Mouse (Mus musculus) forebrain, embryonic 12.5 days (tissue): ENCODE measurements at regions not wholly inside any gene's neighbourhood (a gene's known extent, or its start where the extent isn't known, plus 50 kb on each side); places are given as distances from the start of the nearest gene placed in this dataset.

Experiments
- ATAC-seq: fragments of 200-750 bp; cut with Nextera tagmentation; 2 replicates; pipeline ENCODE4 v1.8.0; 2017; ENCODE audit warnings: moderate TSS enrichment; ENCODE audit not compliant: low FRiP score
- H3K27ac ChIP-seq: fragments of 300-500 bp; sonication (generic); 2 replicates; pipeline ENCODE4 v1.5.1; 2016; ENCODE audit warnings: mild to moderate bottlenecking
- H3K27me3 ChIP-seq: fragments of 300-500 bp; sonication (generic); 2 replicates; pipeline ENCODE4 v1.6.1; 2016; ENCODE audit warnings: mild to moderate bottlenecking
- H3K36me3 ChIP-seq: fragments of 300-500 bp; sonication (generic); replicated peaks from 2 replicates; pipeline ENCODE4 v1.6.1; 2016; ENCODE audit warnings: mild to moderate bottlenecking
- H3K4me1 ChIP-seq: fragments of 300-500 bp; sonication (generic); 2 replicates; pipeline ENCODE4 v1.6.1; 2016
- H3K4me2 ChIP-seq: fragments of 300-500 bp; sonication (generic); 2 replicates; pipeline ENCODE4 v1.6.1; 2016; ENCODE audit warnings: mild to moderate bottlenecking, moderate library complexity
- H3K4me3 ChIP-seq: fragments of 300-500 bp; sonication (generic); replicated peaks from 2 replicates; pipeline ENCODE4 v1.5.1; 2016; ENCODE audit warnings: mild to moderate bottlenecking
- H3K9ac ChIP-seq: fragments of 300-500 bp; sonication (generic); 2 replicates; pipeline ENCODE4 v1.6.1; 2016; ENCODE audit warnings: mild to moderate bottlenecking
- H3K9me3 ChIP-seq: fragments of 300-500 bp; sonication (generic); 2 replicates; pipeline ENCODE4 v1.6.1; 2016
- WGBS: fragments of 180-500 bp; shearing (Covaris S2); methylation state at CpG from one replicate; pipeline ENCODE4 v1.1.7; 2016; 5-methylcytosine and 5-hydroxymethylcytosine counted together

- H3K9ac ChIP-seq: no peak overlapping the region
- no peaks in the 10 kb centered on the region for H3K27me3 ChIP-seq
- WGBS: 91% methylated on average over 2 of the region's 2 CpGs
- no peaks in the 10 kb centered on the region for H3K36me3 ChIP-seq
- no peak for ATAC-seq
- no peak overlapping the region for H3K4me3 ChIP-seq
- H3K4me2 ChIP-seq: no peak overlapping the region
- H3K9me3 ChIP-seq: no peaks in the 10 kb centered on the region
- H3K4me1 ChIP-seq: no peaks in the 10 kb centered on the region
- no peak overlapping the region for H3K27ac ChIP-seq
Observed at GRCm38 (mm10) chr10:48813796-48814195, 974.8 kb downstream of the Grik2 start.

- H3K36me3 ChIP-seq: no peaks in the 10 kb centered on the region
- H3K9me3 ChIP-seq: no peaks in the 10 kb centered on the region
- H3K27ac ChIP-seq: no peak overlapping the region
- WGBS: 86% methylated on average over 7 of the region's 7 CpGs
- H3K4me1 ChIP-seq: no peaks in the 10 kb centered on the region
- H3K4me2 ChIP-seq: no peak overlapping the region
- 0 out of 2 replicates have a peak, but pooled peaks have one; percentile 14 for ATAC-seq
- no peak overlapping the region for H3K4me3 ChIP-seq
- no peak overlapping the region for H3K9ac ChIP-seq
- no peaks in the 10 kb centered on the region for H3K27me3 ChIP-seq
Observed at GRCm38 (mm10) chr10:48810130-48810529, 978.4 kb downstream of the Grik2 start.

- H3K4me1 ChIP-seq: no peaks in the 10 kb centered on the region
- no peak overlapping the region for H3K4me3 ChIP-seq
- H3K36me3 ChIP-seq: no peaks in the 10 kb centered on the region
- WGBS: 95% methylated on average over 2 of the region's 2 CpGs
- no peak overlapping the region for H3K9ac ChIP-seq
- no peak for ATAC-seq
- no peaks in the 10 kb centered on the region for H3K27me3 ChIP-seq
- H3K9me3 ChIP-seq: no peaks in the 10 kb centered on the region
- no peak overlapping the region for H3K4me2 ChIP-seq
- H3K27ac ChIP-seq: no peak overlapping the region
Observed at GRCm38 (mm10) chr10:48769870-48770491, 1018.6 kb downstream of the Grik2 start.

- H3K9ac ChIP-seq: no peak overlapping the region
- H3K36me3 ChIP-seq: no peaks in the 10 kb centered on the region
- H3K4me2 ChIP-seq: no peak overlapping the region
- no peaks in the 10 kb centered on the region for H3K9me3 ChIP-seq
- no peak overlapping the region for H3K27ac ChIP-seq
- WGBS: 86% methylated on average over 1 of the region's 1 CpGs
- no peaks in the 10 kb centered on the region for H3K4me1 ChIP-seq
- ATAC-seq: no peak
- no peaks in the 10 kb centered on the region for H3K27me3 ChIP-seq
- H3K4me3 ChIP-seq: no peak overlapping the region
Observed at GRCm38 (mm10) chr10:48737936-48738335, 1050.6 kb downstream of the Grik2 start.

GRCm38 (mm10) chr10:48736851-48737250 is 1051.7 kb downstream of the Grik2 start:
- H3K9ac ChIP-seq: no peak overlapping the region
- no peak overlapping the region for H3K4me3 ChIP-seq
- 87% methylated on average over 6 of the region's 6 CpGs for WGBS
- no peaks in the 10 kb centered on the region for H3K9me3 ChIP-seq
- no peaks in the 10 kb centered on the region for H3K4me1 ChIP-seq
- ATAC-seq: no peak
- no peaks in the 10 kb centered on the region for H3K36me3 ChIP-seq
- H3K4me2 ChIP-seq: no peak overlapping the region
- H3K27me3 ChIP-seq: no peaks in the 10 kb centered on the region
- H3K27ac ChIP-seq: no peak overlapping the region
